8 mouse cellular contexts compared by ENCODE assay signal in the genomic region with DNA sequence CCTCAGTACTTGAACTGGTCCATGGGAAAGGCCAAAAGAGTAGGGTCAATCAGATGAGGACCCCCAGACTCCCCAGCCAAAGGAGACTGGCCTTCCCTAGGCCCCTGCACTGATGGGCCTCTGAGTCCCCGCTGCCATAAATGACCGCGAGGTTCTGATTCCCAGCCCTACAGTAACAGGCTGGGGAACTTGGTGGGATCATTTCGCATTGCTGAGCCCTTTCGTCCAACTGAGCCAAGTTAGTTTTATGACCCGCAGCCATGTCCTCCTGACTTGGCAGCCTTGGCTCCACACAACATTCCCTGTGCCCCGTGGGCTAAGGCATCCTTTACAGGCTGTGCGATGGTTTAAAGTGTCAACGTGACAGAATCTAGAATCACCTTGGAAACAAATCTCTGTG. TPM values are rescaled to one million over a fixed set of nuclear protein-coding genes. Genes with fewer than 3 reads are reported as not detected.
DNase-seq lines count a peak whose midpoint lies in the region; ATAC-seq and TF ChIP-seq lines count a peak whose summit lies in the region.

No protein-coding gene starts in this region.

- TF ChIP-seq POLR2A in cortical plate, adult 2 months (IDR thresholded peaks at IDR 0.05; ENCODE audit: extremely low read depth, insufficient read depth, low read length) = no peak
- no peak for TF ChIP-seq POLR2A in myocyte (IDR thresholded peaks at IDR 0.05; ENCODE audit: insufficient read length, low read depth)

- no peaks in the 10 kb centered on the region for H3K9me3 ChIP-seq in kidney, embryonic 16.5 days (ENCODE audit: low read length)
- H3K9me3 ChIP-seq in hindbrain, postnatal 0 days (ENCODE audit: low read length) = no peaks in the 10 kb centered on the region

- TF ChIP-seq CTCF in cortical plate, adult 2 months (IDR thresholded peaks at IDR 0.05; ENCODE audit: extremely low read depth, insufficient read depth, low read length) = no peak
- no peak for TF ChIP-seq CTCF in hindbrain, postnatal 0 days (IDR thresholded peaks at IDR 0.05; ENCODE audit: low read depth)

- H3K4me1 ChIP-seq in kidney, embryonic 16.5 days (ENCODE audit: insufficient read depth, low read length) = peaks cover 24% of the 10 kb centered on the region
- peaks cover 10% of the 10 kb centered on the region for H3K4me1 ChIP-seq in cortical plate, adult 2 months (ENCODE audit: control insufficient read depth, insufficient read depth, low read length)
- H3K4me1 ChIP-seq in hindbrain, postnatal 0 days (ENCODE audit: insufficient read depth, low read length) = 0 out of 2 replicates have a peak, but pooled peaks cover 13% of the 10 kb centered on the region

- H3K79me2 ChIP-seq in myocyte (ENCODE audit: control insufficient read depth, insufficient read depth) = peaks cover 33% of the 10 kb centered on the region

- H3K4me3 ChIP-seq in kidney, embryonic 16.5 days (ENCODE audit: low read length) = peak overlapping the region; percentile 79
- peak overlapping the region; percentile 68 for H3K4me3 ChIP-seq in cortical plate, adult 2 months (ENCODE audit: insufficient read depth, low read length)
- peak overlapping the region; percentile 87 for H3K4me3 ChIP-seq in hindbrain, postnatal 0 days (ENCODE audit: low read length)
- peak overlapping the region; percentile 80 for H3K4me3 ChIP-seq in myocyte

- peak overlapping the region; percentile 90 for H3K9ac ChIP-seq in kidney, embryonic 16.5 days (replicated peaks; ENCODE audit: low read length)
- peak overlapping the region; percentile 77 for H3K9ac ChIP-seq in hindbrain, postnatal 0 days (replicated peaks; ENCODE audit: low read length)

- ATAC-seq in kidney, embryonic 16.5 days (ENCODE audit: low FRiP score, low TSS enrichment) = no peak
- no peak for ATAC-seq in hindbrain, postnatal 0 days

- H3ac ChIP-seq in myocyte (ENCODE audit: control insufficient read depth, insufficient read length) = no peak overlapping the region

- H3K36me3 ChIP-seq in kidney, embryonic 16.5 days (ENCODE audit: insufficient read depth, low read length) = no peaks in the 10 kb centered on the region
- no peaks in the 10 kb centered on the region for H3K36me3 ChIP-seq in hindbrain, postnatal 0 days (ENCODE audit: insufficient read depth, low read length)
- H3K36me3 ChIP-seq in myocyte (ENCODE audit: control insufficient read depth, insufficient read depth) = no peaks in the 10 kb centered on the region

- H3K4me2 ChIP-seq in kidney, embryonic 16.5 days (replicated peaks; ENCODE audit: low read depth, low read length) = peak overlapping the region; percentile 76
- peak overlapping the region; percentile 88 for H3K4me2 ChIP-seq in hindbrain, postnatal 0 days (ENCODE audit: low read depth, low read length)
- H3K4me2 ChIP-seq in myocyte (ENCODE audit: low read depth) = peak overlapping the region; percentile 85

- 33% methylated on average over 9 of the region's 9 CpGs for WGBS in kidney, embryonic 16.5 days
- 44% methylated on average over 9 of the region's 9 CpGs for WGBS in hindbrain, postnatal 0 days

- no peak for DNase-seq in kidney, adult 9 months
- DNase-seq in hindbrain, postnatal 0 days (ENCODE audit: low spot score) = no peak
- DNase-seq in ovary, postnatal 36 days (ENCODE audit: low spot score) = no peak
- no peak for DNase-seq in layer of hippocampus, adult 9-11 months
- no peak for DNase-seq in cerebellum, postnatal 10 days

- H3K27ac ChIP-seq in kidney, embryonic 16.5 days (ENCODE audit: low read length) = peak overlapping the region; percentile 92
- H3K27ac ChIP-seq in cortical plate, adult 2 months (ENCODE audit: insufficient read depth, low read length) = no peak overlapping the region
- peak overlapping the region; percentile 83; the same call in 1 of the 2 replicates for H3K27ac ChIP-seq in hindbrain, postnatal 0 days

- H3K27me3 ChIP-seq in kidney, embryonic 16.5 days (ENCODE audit: insufficient read depth, low read length) = no peaks in the 10 kb centered on the region
- no peaks in the 10 kb centered on the region for H3K27me3 ChIP-seq in hindbrain, postnatal 0 days (ENCODE audit: insufficient read depth, low read length)
- H3K27me3 ChIP-seq in myocyte (ENCODE audit: control insufficient read depth, insufficient read depth, insufficient read length) = no peaks in the 10 kb centered on the region

TF ChIP-seq in myocyte, 11 proteins besides CTCF, POLR2A, EP300 and RAD21:
- TF ChIP-seq MAX (IDR thresholded peaks at IDR 0.05; ENCODE audit: low read depth) (no peak), REST (IDR thresholded peaks at IDR 0.05; ENCODE audit: insufficient read depth, insufficient read length) (no peak), MYOD1 (IDR thresholded peaks at IDR 0.05; ENCODE audit: control insufficient read depth in 1 of 3, insufficient read length in 2 of 3, low read depth in 2 of 3) (no peak), TCF12 (IDR thresholded peaks at IDR 0.05; ENCODE audit: insufficient read depth, poor library complexity, severe bottlenecking) (no peak), USF1 (IDR thresholded peaks at IDR 0.05; ENCODE audit: low read depth) (no peak), CEBPB (IDR thresholded peaks at IDR 0.05; ENCODE audit: insufficient read depth, poor library complexity, severe bottlenecking) (no peak), TCF3 (IDR thresholded peaks at IDR 0.05; ENCODE audit: insufficient read length, low read depth) (no peak), SRF (IDR thresholded peaks at IDR 0.05; ENCODE audit: control insufficient read depth, insufficient read length, low read depth) (no peak), POLR2AphosphoS2 (IDR thresholded peaks at IDR 0.05; ENCODE audit: insufficient read length, low read depth) (no peak), E2F4 (IDR thresholded peaks at IDR 0.05; ENCODE audit: insufficient read depth) (no peak), MYOG (IDR thresholded peaks at IDR 0.05; ENCODE audit: control insufficient read depth in 1 of 3, insufficient read depth in 1 of 3, insufficient read length in 2 of 3, low read depth in 2 of 3) (no peak)

RNA-seq across cellular contexts. Expression of a gene that starts 1.0 kb away (rescaled TPM):
- 21.3 and 26.9 TPM in 2 replicates for polyA plus RNA-seq in kidney, embryonic 16.5 days (2015; fragmentation: Nextera tagmentation; extraction: Ambion mirVana)
- polyA plus RNA-seq in cortical plate, adult 2 months (2012; rRNA removed) = 17.2 and 20.1 TPM in 2 replicates
- 16.2 and 19.8 TPM in 2 replicates for total RNA-seq in hindbrain, postnatal 0 days (2014; rRNA removed)
- 6.4 and 7.2 TPM in 2 replicates for polyA plus RNA-seq in hindbrain, postnatal 0 days (2015; fragmentation: Nextera tagmentation; extraction: Ambion mirVana)
- 18.0 TPM for polyA plus RNA-seq in myocyte (2012; fragmentation: generic; extraction: Trizol)

RNA-seq across cellular contexts. Expression of a gene that starts 1.1 kb away (rescaled TPM):
- polyA plus RNA-seq in kidney, embryonic 16.5 days (2015; fragmentation: Nextera tagmentation; extraction: Ambion mirVana) = 58.5 and 59.9 TPM in 2 replicates
- polyA plus RNA-seq in cortical plate, adult 2 months (2012; rRNA removed) = 92.4 and 97.5 TPM in 2 replicates
- total RNA-seq in hindbrain, postnatal 0 days (2014; rRNA removed) = 55.2 and 64.5 TPM in 2 replicates
- 97.4 and 102 TPM in 2 replicates for polyA plus RNA-seq in hindbrain, postnatal 0 days (2015; fragmentation: Nextera tagmentation; extraction: Ambion mirVana)
- polyA plus RNA-seq in myocyte (2012; fragmentation: generic; extraction: Trizol) = 28.4 TPM
